Mouse (Mus musculus): ENCODE measurements at regions not wholly inside any gene's neighbourhood (a gene's known extent, or its start where the extent isn't known, plus 50 kb on each side); places are given as distances from the start of the nearest gene placed in this dataset.

GRCm38 (mm10) chr5:84618194-84618593, 201.0 kb upstream of the Epha5 start:
- TF ChIP-seq POLR2A (IDR thresholded peaks at IDR 0.05; ENCODE audit: borderline replicate concordance, extremely low read depth, insufficient read depth, insufficient read length, poor library complexity, severe bottlenecking) (no peak), CTCF (IDR thresholded peaks at IDR 0.05; ENCODE audit: borderline replicate concordance, extremely low read depth, insufficient read depth, insufficient read length) (no peak)

Data from brain, embryonic 14.5 days (tissue).